Mouse (Mus musculus): ENCODE data around the gene Adam22.

GRCm38 (mm10) chr5:8057018-8057323 is 311.0 kb downstream of the Adam22 start:
- TF ChIP-seq POLR2A (IDR thresholded peaks at IDR 0.05; ENCODE audit: control insufficient read depth, low read depth, low read length) (no peak), CTCF (IDR thresholded peaks at IDR 0.05; ENCODE audit: control insufficient read depth, insufficient read depth, insufficient replicate concordance, low read depth, low read length) (no peak)

All from testis, adult 2 months (tissue).